Mouse (Mus musculus) neural tube, embryonic 12.5 days (tissue): Measurements from ENCODE around the gene Crtc1. TPM values are rescaled to one million over a fixed set of nuclear protein-coding genes. Genes with fewer than 3 reads are reported as not detected.
A peak's percentile ranks its signal among the peaks of the same experiment; 100 is the strongest.

Experiments
- ATAC-seq: fragments of 200-750 bp; cut with Nextera tagmentation; 2 replicates; pipeline ENCODE4 v1.8.0; 2017; ENCODE audit warnings: low read depth, mild to moderate bottlenecking, moderate TSS enrichment, moderate library complexity; ENCODE audit not compliant: low FRiP score
- H3K27ac ChIP-seq: fragments of 300-500 bp; sonication (generic); 2 replicates; pipeline ENCODE4 v1.5.1; 2016
- H3K27me3 ChIP-seq: fragments of 300-500 bp; sonication (generic); replicated peaks from 2 replicates; pipeline ENCODE4 v1.6.1; 2016; ENCODE audit warnings: mild to moderate bottlenecking
- H3K36me3 ChIP-seq: fragments of 300-500 bp; sonication (generic); 2 replicates; pipeline ENCODE4 v1.6.1; 2016; ENCODE audit warnings: mild to moderate bottlenecking
- H3K4me1 ChIP-seq: fragments of 300-500 bp; sonication (generic); 2 replicates; pipeline ENCODE4 v1.6.1; 2016
- H3K4me2 ChIP-seq: fragments of 300-500 bp; sonication (generic); replicated peaks from 2 replicates; pipeline ENCODE4 v1.6.1; 2016; ENCODE audit warnings: mild to moderate bottlenecking
- H3K4me3 ChIP-seq: fragments of 300-500 bp; sonication (generic); 2 replicates; pipeline ENCODE4 v1.5.1; 2016
- H3K9ac ChIP-seq: fragments of 300-500 bp; sonication (generic); 2 replicates; pipeline ENCODE4 v1.6.1; 2016; ENCODE audit warnings: mild to moderate bottlenecking
- H3K9me3 ChIP-seq: fragments of 300-500 bp; sonication (generic); 2 replicates; pipeline ENCODE4 v1.6.1; 2016; ENCODE audit warnings: mild to moderate bottlenecking
- WGBS: fragments of 180-500 bp; shearing (Covaris S2); methylation state at CpG from one replicate; pipeline ENCODE4 v1.1.7; 2016; 5-methylcytosine and 5-hydroxymethylcytosine counted together
- polyA plus RNA-seq: library from polyadenylated mRNA; unstranded; fragments of >200 nt; fragmentation: Nextera tagmentation; extraction: Ambion mirVana; gene quantifications from 2 replicates; pipeline ENCODE4 v1.2.1, GENCODE M21; 2016

Crtc1 gene
- polyA plus RNA-seq, 1 experiment from 2014 or later, result 24.6 TPM

GRCm38 (mm10) chr8:70351035-70351999, 88.1 kb downstream of the Crtc1 start:
- Histone ChIP-seq H3K4me3 (peak overlapping the region; percentile 98), H3K4me1 (peaks cover 42% of the 10 kb centered on the region), H3K36me3 (peaks cover 17% of the 10 kb centered on the region), H3K9ac (peak overlapping the region; percentile 97), H3K27ac (no peak overlapping the region), H3K9me3 (no peaks in the 10 kb centered on the region), H3K4me2 (peak overlapping the region; percentile 97), H3K27me3 (no peaks in the 10 kb centered on the region)
- 63% methylated on average over 15 of the region's 15 CpGs for WGBS
- no peak for ATAC-seq

DNA sequence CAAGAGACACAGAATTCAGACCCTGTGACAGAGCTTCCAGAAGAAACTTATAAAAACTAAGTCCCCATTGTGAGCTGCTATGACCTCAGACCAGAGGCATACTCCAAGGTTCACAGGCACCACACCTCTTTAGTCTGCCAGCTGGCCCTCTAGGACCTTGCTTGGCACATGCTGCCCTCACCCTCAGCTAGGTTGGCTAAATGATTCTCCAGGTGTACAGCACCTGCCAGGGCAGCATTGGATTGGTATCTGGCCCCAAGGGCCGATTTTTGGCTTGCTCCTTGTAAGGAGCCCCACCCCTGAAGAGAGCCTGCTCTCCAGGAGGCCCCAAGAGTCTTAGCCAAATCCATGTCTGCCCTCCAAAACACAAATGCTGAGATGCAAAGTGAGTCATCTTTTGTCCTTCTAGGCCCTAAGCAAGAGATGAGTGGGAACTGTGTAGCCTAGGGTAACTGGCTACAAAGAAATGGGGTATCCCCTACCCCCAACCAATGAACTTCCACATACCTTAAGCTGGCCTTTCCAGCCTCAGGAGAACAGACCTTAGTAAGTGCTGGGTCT, 91.4 kb downstream of the Crtc1 start:
- Histone ChIP-seq H3K4me3 (no peak overlapping the region), H3K4me2 (no peak overlapping the region), H3K27ac (no peak overlapping the region), H3K36me3 (peaks cover 31% of the 10 kb centered on the region), H3K9ac (no peak overlapping the region), H3K4me1 (peaks cover 36% of the 10 kb centered on the region), H3K9me3 (no peaks in the 10 kb centered on the region), H3K27me3 (no peaks in the 10 kb centered on the region)
- WGBS, result 85% methylated on average over 1 of the region's 1 CpGs
- no peak for ATAC-seq

DNA sequence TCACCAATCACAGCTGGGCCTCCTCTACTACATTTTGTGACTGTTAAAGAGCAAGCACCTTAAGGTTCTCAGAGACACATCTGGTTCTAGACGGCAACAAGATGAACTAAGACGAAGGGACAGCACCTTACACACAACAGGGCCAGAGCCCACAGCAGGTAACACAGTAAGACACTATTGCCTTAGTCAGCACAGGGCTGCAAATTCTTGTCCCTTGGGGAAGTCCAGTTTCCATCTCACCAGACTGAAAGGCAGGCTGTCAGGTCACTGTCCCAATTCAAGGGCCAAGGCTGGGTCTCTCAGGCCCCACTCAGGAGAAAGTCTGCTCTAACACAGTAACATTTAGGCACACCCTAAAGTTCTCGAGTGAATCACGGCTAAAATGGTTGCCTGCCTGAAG, 91.9 kb downstream of the Crtc1 start:
- Histone ChIP-seq H3K4me3 (no peak overlapping the region), H3K27me3 (no peaks in the 10 kb centered on the region), H3K9me3 (no peaks in the 10 kb centered on the region), H3K9ac (no peak overlapping the region), H3K4me1 (peaks cover 34% of the 10 kb centered on the region), H3K36me3 (peaks cover 36% of the 10 kb centered on the region), H3K4me2 (no peak overlapping the region), H3K27ac (no peak overlapping the region)
- ATAC-seq, result no peak
- 94% methylated on average over 4 of the region's 4 CpGs for WGBS

DNA sequence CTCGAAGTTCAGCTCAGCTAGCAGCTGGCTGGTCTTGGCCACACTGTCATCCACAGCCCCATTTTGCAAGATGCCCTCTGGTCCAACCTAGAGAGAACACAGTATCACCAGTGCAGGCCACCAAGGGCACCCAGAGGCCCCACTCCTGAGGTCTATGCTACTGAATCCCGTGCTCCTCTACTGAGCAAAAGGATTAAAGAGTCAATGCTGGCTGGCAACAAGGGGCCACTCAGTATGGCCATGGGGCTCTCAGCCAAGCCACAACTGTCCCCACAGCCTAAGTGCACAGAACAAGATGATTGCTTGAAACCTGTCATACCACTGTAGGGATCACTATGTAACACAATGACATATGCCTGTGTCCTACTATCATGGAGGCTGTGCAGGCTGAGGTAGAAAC, 95.1 kb downstream of the Crtc1 start:
- peaks cover 11% of the 10 kb centered on the region for H3K4me1 ChIP-seq
- no peaks in the 10 kb centered on the region for H3K9me3 ChIP-seq
- H3K4me2 ChIP-seq, result no peak overlapping the region
- H3K9ac ChIP-seq, result no peak overlapping the region
- H3K27ac ChIP-seq, result no peak overlapping the region
- H3K36me3 ChIP-seq, result peaks cover 60% of the 10 kb centered on the region
- no peaks in the 10 kb centered on the region for H3K27me3 ChIP-seq
- ATAC-seq, result no peak
- 92% methylated on average over 2 of the region's 2 CpGs for WGBS
- no peak overlapping the region for H3K4me3 ChIP-seq

DNA sequence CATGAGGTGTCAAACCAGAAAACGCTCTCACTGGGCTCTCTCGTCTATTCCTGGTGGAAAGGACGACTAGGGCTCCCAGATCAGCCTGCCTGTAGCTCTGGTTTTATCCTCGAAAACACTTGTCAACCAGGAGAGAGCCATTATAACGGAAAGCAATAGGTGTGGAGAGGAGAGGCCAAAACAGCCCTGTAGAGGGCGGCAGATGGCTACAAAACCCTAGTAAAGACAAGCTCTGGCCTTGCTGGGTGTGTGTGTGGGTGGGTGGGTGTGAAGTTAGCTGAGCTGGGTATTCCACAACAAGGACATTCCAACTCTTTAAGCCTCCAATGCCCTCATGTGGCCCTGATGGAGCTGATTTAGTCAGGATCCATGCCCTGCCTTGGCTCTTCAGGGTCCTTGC, 95.7 kb downstream of the Crtc1 start:
- H3K4me1 ChIP-seq, result peaks cover 5% of the 10 kb centered on the region
- no peaks in the 10 kb centered on the region for H3K9me3 ChIP-seq
- 61% methylated on average over 6 of the region's 6 CpGs for WGBS
- H3K9ac ChIP-seq, result no peak overlapping the region
- 0 out of 2 replicates have a peak, but pooled peaks have one; percentile 39 for ATAC-seq
- peaks cover 60% of the 10 kb centered on the region for H3K36me3 ChIP-seq
- no peaks in the 10 kb centered on the region for H3K27me3 ChIP-seq
- no peak overlapping the region for H3K4me2 ChIP-seq
- no peak overlapping the region for H3K4me3 ChIP-seq
- H3K27ac ChIP-seq, result no peak overlapping the region

DNA sequence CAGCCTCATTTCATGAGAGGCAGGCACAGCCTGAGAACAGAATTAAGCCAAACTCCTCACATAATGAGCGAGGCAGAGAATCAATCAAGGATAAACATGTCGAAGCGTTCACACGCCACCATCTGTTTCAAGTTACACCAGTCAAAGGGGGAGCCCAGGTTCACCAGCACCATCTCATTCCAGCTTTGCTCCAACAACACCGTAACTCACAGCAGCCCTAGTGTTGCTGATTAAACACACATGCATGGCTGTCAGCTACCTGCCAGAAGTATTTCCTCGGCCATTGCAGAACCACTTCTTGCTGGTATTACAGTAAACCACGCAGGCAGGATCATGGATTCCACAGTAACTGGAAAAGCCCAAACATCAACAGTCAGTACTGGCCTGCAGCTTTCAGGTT, 96.3 kb downstream of the Crtc1 start:
- no peak overlapping the region for H3K27ac ChIP-seq
- H3K4me3 ChIP-seq, result no peak overlapping the region
- peaks cover 61% of the 10 kb centered on the region for H3K36me3 ChIP-seq
- H3K4me2 ChIP-seq, result no peak overlapping the region
- no peak for ATAC-seq
- H3K9me3 ChIP-seq, result no peaks in the 10 kb centered on the region
- H3K9ac ChIP-seq, result no peak overlapping the region
- no peaks in the 10 kb centered on the region; the same call in 1 of the 2 replicates for H3K4me1 ChIP-seq
- WGBS, result 82% methylated on average over 7 of the region's 7 CpGs
- no peaks in the 10 kb centered on the region for H3K27me3 ChIP-seq

- Histone ChIP-seq H3K4me1 (no peaks in the 10 kb centered on the region; the same call in 1 of the 2 replicates), H3K9me3 (no peaks in the 10 kb centered on the region), H3K4me3 (no peak overlapping the region), H3K27ac (no peak overlapping the region), H3K4me2 (no peak overlapping the region), H3K9ac (no peak overlapping the region), H3K36me3 (peaks cover 72% of the 10 kb centered on the region), H3K27me3 (no peaks in the 10 kb centered on the region)
- 93% methylated on average over 14 of the region's 14 CpGs for WGBS
- no peak for ATAC-seq
Measured at GRCm38 (mm10) chr8:70342007-70342406, 97.4 kb downstream of the Crtc1 start.

- no peaks in the 10 kb centered on the region for H3K27me3 ChIP-seq
- H3K9ac ChIP-seq, result no peak overlapping the region
- no peak overlapping the region for H3K4me2 ChIP-seq
- no peak overlapping the region for H3K4me3 ChIP-seq
- ATAC-seq, result no peak
- no peaks in the 10 kb centered on the region for H3K9me3 ChIP-seq
- no peaks in the 10 kb centered on the region; the same call in 1 of the 2 replicates for H3K4me1 ChIP-seq
- H3K27ac ChIP-seq, result no peak overlapping the region
- peaks cover 85% of the 10 kb centered on the region for H3K36me3 ChIP-seq
- WGBS, result 90% methylated on average over 7 of the region's 7 CpGs
Measured at GRCm38 (mm10) chr8:70340659-70341058, 98.7 kb downstream of the Crtc1 start.

GRCm38 (mm10) chr8:70338931-70339330, 100.4 kb downstream of the Crtc1 start:
- no peak for ATAC-seq
- Histone ChIP-seq H3K36me3 (peaks cover 99% of the 10 kb centered on the region), H3K9ac (no peak overlapping the region), H3K27me3 (no peaks in the 10 kb centered on the region), H3K4me3 (no peak overlapping the region), H3K4me1 (no peaks in the 10 kb centered on the region; the same call in 1 of the 2 replicates), H3K27ac (no peak overlapping the region), H3K4me2 (no peak overlapping the region), H3K9me3 (no peaks in the 10 kb centered on the region)
- WGBS, result 97% methylated on average over 7 of the region's 7 CpGs

DNA sequence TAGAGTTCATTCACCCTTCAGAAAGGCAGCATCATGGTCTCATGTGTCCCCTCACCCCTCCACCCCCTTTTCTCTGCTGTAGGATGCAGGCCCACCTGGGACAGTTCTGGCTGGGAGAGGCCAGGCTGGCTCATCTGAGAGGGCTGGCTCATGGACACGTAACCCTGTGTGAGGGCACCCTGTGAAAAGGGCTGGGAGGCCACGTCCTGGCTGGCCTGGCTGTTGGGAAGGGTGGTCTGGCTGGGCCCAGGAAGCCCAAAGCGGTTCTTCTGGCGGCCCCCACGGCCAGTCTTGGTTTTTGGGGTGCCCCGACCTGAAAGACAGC, 106.5 kb downstream of the Crtc1 start:
- H3K9ac ChIP-seq, result no peak overlapping the region
- no peak overlapping the region for H3K4me2 ChIP-seq
- peaks cover 74% of the 10 kb centered on the region for H3K36me3 ChIP-seq
- H3K4me3 ChIP-seq, result no peak overlapping the region
- ATAC-seq, result no peak
- peaks cover 26% of the 10 kb centered on the region for H3K4me1 ChIP-seq
- no peaks in the 10 kb centered on the region for H3K9me3 ChIP-seq
- H3K27ac ChIP-seq, result no peak overlapping the region
- H3K27me3 ChIP-seq, result peaks cover 19% of the 10 kb centered on the region
- 95% methylated on average over 6 of the region's 6 CpGs for WGBS
